Mouse (Mus musculus): ENCODE results near the gene Coq5. TPM values are rescaled to one million over a fixed set of nuclear protein-coding genes. Genes with fewer than 3 reads are reported as not detected.
"Not testable (repeated sequence)": the region's sequence is repeated elsewhere in the genome, so short reads cannot be mapped to it uniquely, and the experiment has no call there.

The Coq5 gene
- polyA plus RNA-seq, 1 experiment from 2014 or later, result 56.1 TPM

GRCm38 (mm10) chr5:115296347-115296746 lies 16.9 kb downstream of the Coq5 start:
- H3K9ac ChIP-seq (ENCODE audit: low read depth, low read length), result no peak overlapping the region
- no peaks in the 10 kb centered on the region for H3K27me3 ChIP-seq (ENCODE audit: control insufficient read depth, insufficient read depth, low read depth, low read length)
- 90% methylated on average over 10 of the region's 10 CpGs for WGBS
- no peaks in the 10 kb centered on the region for H3K9me3 ChIP-seq (replicated peaks; ENCODE audit: control insufficient read depth, low read length, poor library complexity, severe bottlenecking)
- 0 out of 2 replicates have a peak overlapping the region, but pooled peaks have one; percentile 11 for H3K27ac ChIP-seq (ENCODE audit: low read length)
- peaks cover 29% of the 10 kb centered on the region for H3K36me3 ChIP-seq (ENCODE audit: control insufficient read depth, insufficient read depth, low read length)
- H3K4me3 ChIP-seq (ENCODE audit: low read depth, low read length), result no peak overlapping the region
- no peak overlapping the region for H3K4me2 ChIP-seq (ENCODE audit: low read length)
- peaks cover 13% of the 10 kb centered on the region for H3K4me1 ChIP-seq (ENCODE audit: control insufficient read depth, insufficient read depth, low read length)
- ATAC-seq, result no peak

DNA sequence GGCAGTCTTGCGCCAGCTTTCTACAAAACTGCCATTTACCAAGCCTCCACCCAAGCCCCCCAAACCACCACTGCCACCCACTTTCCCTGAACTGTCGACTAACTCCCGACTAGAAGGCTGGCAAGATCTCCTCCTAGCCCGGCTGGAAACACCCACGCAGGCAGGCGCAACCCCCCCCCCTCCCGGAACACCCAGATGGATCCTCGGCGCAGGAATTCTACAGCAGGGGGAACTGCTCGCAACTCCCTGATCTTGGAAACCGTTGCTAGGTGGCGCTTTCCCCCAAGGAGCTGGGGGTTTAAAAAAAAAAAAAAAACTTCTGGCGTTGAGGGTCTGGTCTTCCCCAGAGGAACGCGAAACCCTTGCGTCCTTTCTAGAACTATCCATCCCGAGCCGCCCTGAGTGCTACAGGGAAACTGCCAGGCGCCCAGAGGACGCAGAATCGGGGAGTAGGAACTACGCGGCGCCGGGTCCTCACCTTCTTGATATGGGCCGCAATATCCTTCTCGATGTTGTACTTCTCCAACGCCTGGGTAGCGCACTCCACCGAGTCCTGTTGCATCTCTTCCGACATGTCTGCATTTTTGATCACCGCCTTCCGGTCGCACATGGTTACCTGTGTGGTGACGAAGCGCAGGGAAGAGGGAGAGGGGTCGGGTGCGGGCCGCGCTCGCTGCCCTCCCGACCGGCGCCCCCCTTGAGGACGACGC lies 20.7 kb downstream of the Coq5 start:
- peaks cover 19% of the 10 kb centered on the region for H3K36me3 ChIP-seq (ENCODE audit: control insufficient read depth, insufficient read depth, low read length)
- H3K27ac ChIP-seq (ENCODE audit: low read length), result peak overlapping the region; percentile 89
- peaks cover 20% of the 10 kb centered on the region for H3K4me1 ChIP-seq (ENCODE audit: control insufficient read depth, insufficient read depth, low read length)
- peak overlapping the region; percentile 69 for H3K9ac ChIP-seq (ENCODE audit: low read depth, low read length)
- peak overlapping the region; percentile 72 for H3K4me3 ChIP-seq (ENCODE audit: low read depth, low read length)
- peak; percentile 69 for ATAC-seq
- H3K4me2 ChIP-seq (ENCODE audit: low read length), result peak overlapping the region; percentile 66
- no peaks in the 10 kb centered on the region for H3K27me3 ChIP-seq (ENCODE audit: control insufficient read depth, insufficient read depth, low read depth, low read length)
- WGBS, result under 1% methylated on average over 42 of the region's 46 CpGs
- no peaks in the 10 kb centered on the region for H3K9me3 ChIP-seq (replicated peaks; ENCODE audit: control insufficient read depth, low read length, poor library complexity, severe bottlenecking)

DNA sequence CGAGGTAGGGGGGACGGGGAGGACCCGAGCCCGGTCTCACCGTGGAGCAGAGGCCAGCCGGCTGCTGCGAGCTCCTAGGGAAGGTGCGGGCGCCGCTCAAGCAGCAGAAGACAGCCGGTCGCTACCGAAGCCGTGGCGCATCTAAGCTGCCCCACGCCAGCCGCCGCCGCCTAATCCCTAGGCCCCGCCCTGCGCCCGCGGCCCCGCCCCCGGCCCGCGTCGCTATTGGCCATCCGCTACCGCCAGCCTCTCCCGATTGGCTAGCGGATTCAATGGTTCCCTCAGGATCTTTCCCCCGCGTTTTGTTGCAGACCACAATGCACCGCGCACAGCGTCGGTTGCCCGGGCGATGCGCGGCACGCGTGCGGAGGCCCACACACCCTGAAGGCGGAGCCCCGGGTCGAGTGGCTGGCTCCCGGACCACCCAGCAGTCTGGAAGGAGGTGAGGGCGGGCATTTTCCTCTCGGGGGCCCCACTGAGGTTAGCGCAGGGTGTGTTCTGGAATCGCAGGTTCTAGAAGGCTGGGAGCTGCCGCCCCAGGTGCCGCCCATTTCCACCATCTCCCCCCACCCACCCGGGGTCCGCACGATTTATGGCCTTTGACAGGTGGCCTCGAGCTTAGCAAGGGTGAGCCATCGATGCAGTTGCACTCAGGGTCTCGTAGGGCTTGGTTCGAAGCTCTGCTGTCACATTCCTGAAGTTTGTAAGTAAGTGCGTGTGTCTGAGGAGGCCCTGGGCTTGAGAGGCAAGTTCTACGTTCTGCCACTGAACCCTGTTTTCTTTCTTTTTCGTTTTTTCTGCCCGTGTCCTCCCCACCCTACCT lies 21.5 kb downstream of the Coq5 start, which contains the start of gene Dynll1:
TSS of gene Dynll1 (minus strand) at position 208 of the 823 bp plus-strand sequence.
- under 1% methylated on average over 60 of the region's 66 CpGs for WGBS

DNA sequence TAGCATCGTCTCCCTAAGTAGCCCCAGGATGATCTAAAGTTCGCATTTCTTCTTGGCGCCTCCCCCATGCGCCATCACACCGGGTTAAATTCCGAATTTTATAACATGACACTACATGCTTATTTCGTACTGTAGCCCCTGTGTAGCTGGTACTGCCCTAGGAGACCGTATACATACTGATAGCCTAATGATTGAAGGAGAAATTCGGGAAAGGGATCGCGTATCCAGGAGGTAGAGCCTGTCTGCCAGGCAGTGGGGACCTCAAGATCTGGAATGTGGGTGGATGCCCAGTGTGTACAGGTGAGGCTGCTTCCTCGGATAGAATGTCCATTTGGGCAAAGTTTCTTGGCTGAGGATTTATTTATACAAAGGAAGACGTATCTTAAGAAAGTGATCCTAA lies 22.1 kb downstream of the Coq5 start:
- H3K9me3 ChIP-seq (replicated peaks; ENCODE audit: control insufficient read depth, low read length, poor library complexity, severe bottlenecking), result no peaks in the 10 kb centered on the region
- WGBS, result 31% methylated on average over 13 of the region's 13 CpGs
- H3K4me2 ChIP-seq (ENCODE audit: low read length), result peak overlapping the region; percentile 82
- H3K4me3 ChIP-seq (ENCODE audit: low read depth, low read length), result peak overlapping the region; percentile 72
- ATAC-seq, result 0 out of 2 replicates have a peak, but pooled peaks have one; percentile 0
- no peaks in the 10 kb centered on the region for H3K27me3 ChIP-seq (ENCODE audit: control insufficient read depth, insufficient read depth, low read depth, low read length)
- H3K27ac ChIP-seq (ENCODE audit: low read length), result peak overlapping the region; percentile 89; the same call in 1 of the 2 replicates
- H3K4me1 ChIP-seq (ENCODE audit: control insufficient read depth, insufficient read depth, low read length), result peaks cover 18% of the 10 kb centered on the region
- peaks cover 9% of the 10 kb centered on the region for H3K36me3 ChIP-seq (ENCODE audit: control insufficient read depth, insufficient read depth, low read length)
- H3K9ac ChIP-seq (ENCODE audit: low read depth, low read length), result peak overlapping the region; percentile 73

More for the DNA sequence above, 21.5 kb downstream of the Coq5 start, which contains the start of gene Dynll1:
- Histone ChIP-seq H3K27ac (ENCODE audit: low read length) (peak within 1 kb of the TSS; percentile 89), H3K4me3 (ENCODE audit: low read depth, low read length) (peak within 1 kb of the TSS; percentile 72), H3K9me3 (replicated peaks; ENCODE audit: control insufficient read depth, low read length, poor library complexity, severe bottlenecking) (no peaks in the 10 kb centered on the region), H3K4me1 (ENCODE audit: control insufficient read depth, insufficient read depth, low read length) (peaks cover 20% of the 10 kb centered on the region), H3K9ac (ENCODE audit: low read depth, low read length) (peak within 1 kb of the TSS; percentile 73), H3K27me3 (ENCODE audit: control insufficient read depth, insufficient read depth, low read depth, low read length) (no peaks in the 10 kb centered on the region), H3K4me2 (ENCODE audit: low read length) (peak within 1 kb of the TSS; percentile 82), H3K36me3 (ENCODE audit: control insufficient read depth, insufficient read depth, low read length) (peaks cover 15% of the 10 kb centered on the region)
- ATAC-seq, result peak; percentile 98

DNA sequence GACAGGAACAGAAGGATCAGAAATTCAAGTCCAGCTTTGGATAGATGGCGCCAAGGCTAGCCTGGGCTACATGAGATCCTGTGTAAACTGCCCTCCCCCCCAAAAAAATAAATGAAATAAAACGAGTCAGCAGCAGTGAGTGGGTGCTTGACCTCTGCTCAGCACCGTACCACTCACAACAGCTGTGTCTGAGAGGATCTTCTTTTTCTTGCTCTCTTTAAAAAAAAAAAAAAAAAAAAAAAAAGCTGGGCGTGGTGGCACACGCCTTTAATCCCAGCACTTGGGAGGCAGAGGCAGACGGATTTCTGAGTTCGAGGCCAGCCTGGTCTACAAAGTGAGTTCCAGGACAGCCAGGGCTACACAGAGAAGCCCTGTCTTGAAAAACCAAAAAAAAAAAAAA lies 22.7 kb downstream of the Coq5 start:
- H3K4me1 ChIP-seq (ENCODE audit: control insufficient read depth, insufficient read depth, low read length), result peaks cover 18% of the 10 kb centered on the region
- H3K36me3 ChIP-seq (ENCODE audit: control insufficient read depth, insufficient read depth, low read length); H3K9me3 ChIP-seq (replicated peaks; ENCODE audit: control insufficient read depth, low read length, poor library complexity, severe bottlenecking); H3K9ac ChIP-seq (ENCODE audit: low read depth, low read length); H3K4me3 ChIP-seq (ENCODE audit: low read depth, low read length); H3K27ac ChIP-seq (ENCODE audit: low read length); ATAC-seq; H3K27me3 ChIP-seq (ENCODE audit: control insufficient read depth, insufficient read depth, low read depth, low read length): not testable (repeated sequence)
- WGBS, result 85% methylated on average over 4 of the region's 7 CpGs
- peak overlapping the region; percentile 82; the same call in 1 of the 2 replicates for H3K4me2 ChIP-seq (ENCODE audit: low read length)

DNA sequence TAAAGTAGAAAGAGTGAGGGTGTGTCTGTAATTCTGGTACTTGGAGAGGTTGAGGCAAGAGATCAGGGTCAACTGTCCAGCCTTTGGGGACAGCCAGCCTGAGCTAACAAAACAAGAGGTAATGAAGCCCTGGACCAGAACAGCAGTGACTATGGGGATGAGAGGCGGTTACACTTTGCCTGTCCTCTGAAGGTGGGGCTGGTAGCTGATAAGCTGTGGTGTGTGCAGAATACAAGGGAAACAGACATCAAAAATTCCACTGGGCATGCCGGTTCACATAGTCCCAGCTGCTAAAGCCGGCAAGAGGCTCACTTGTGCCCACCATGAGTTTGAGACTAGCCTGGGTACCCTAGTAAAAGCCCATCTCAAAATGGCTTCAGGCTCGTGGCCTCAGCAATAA lies 32.9 kb downstream of the Coq5 start:
- 85% methylated on average over 4 of the region's 4 CpGs for WGBS

GRCm38 (mm10) chr5:115312816-115313667 lies 33.6 kb downstream of the Coq5 start:
- Histone ChIP-seq H3K9me3 (replicated peaks; ENCODE audit: control insufficient read depth, low read length, poor library complexity, severe bottlenecking) (no peaks in the 10 kb centered on the region), H3K9ac (ENCODE audit: low read depth, low read length) (no peak overlapping the region), H3K27me3 (ENCODE audit: control insufficient read depth, insufficient read depth, low read depth, low read length) (no peaks in the 10 kb centered on the region), H3K36me3 (ENCODE audit: control insufficient read depth, insufficient read depth, low read length) (no peaks in the 10 kb centered on the region), H3K4me2 (ENCODE audit: low read length) (no peak overlapping the region), H3K27ac (ENCODE audit: low read length) (no peak overlapping the region), H3K4me3 (ENCODE audit: low read depth, low read length) (no peak overlapping the region), H3K4me1 (ENCODE audit: control insufficient read depth, insufficient read depth, low read length) (peaks cover 3% of the 10 kb centered on the region; the same call in 1 of the 2 replicates)
- whole genome bisulfite sequencing, result 80% methylated on average over 10 of the region's 10 CpGs
- no peak for ATAC-seq

More for the DNA sequence above, 32.9 kb downstream of the Coq5 start:
- H3K9me3 ChIP-seq (replicated peaks; ENCODE audit: control insufficient read depth, low read length, poor library complexity, severe bottlenecking), result no peaks in the 10 kb centered on the region
- H3K27me3 ChIP-seq (ENCODE audit: control insufficient read depth, insufficient read depth, low read depth, low read length), result no peaks in the 10 kb centered on the region
- H3K4me2 ChIP-seq (ENCODE audit: low read length), result no peak overlapping the region
- H3K9ac ChIP-seq (ENCODE audit: low read depth, low read length), result no peak overlapping the region
- H3K4me1 ChIP-seq (ENCODE audit: control insufficient read depth, insufficient read depth, low read length), result peaks cover 3% of the 10 kb centered on the region; the same call in 1 of the 2 replicates
- no peak overlapping the region for H3K27ac ChIP-seq (ENCODE audit: low read length)
- no peaks in the 10 kb centered on the region for H3K36me3 ChIP-seq (ENCODE audit: control insufficient read depth, insufficient read depth, low read length)
- no peak for ATAC-seq
- H3K4me3 ChIP-seq (ENCODE audit: low read depth, low read length), result no peak overlapping the region

- no peaks in the 10 kb centered on the region for H3K9me3 ChIP-seq (replicated peaks; ENCODE audit: control insufficient read depth, low read length, poor library complexity, severe bottlenecking)
- H3K4me1 ChIP-seq (ENCODE audit: control insufficient read depth, insufficient read depth, low read length), result peaks cover 3% of the 10 kb centered on the region; the same call in 1 of the 2 replicates
- H3K4me3 ChIP-seq (ENCODE audit: low read depth, low read length), result no peak overlapping the region
- no peak for ATAC-seq
- no peaks in the 10 kb centered on the region for H3K27me3 ChIP-seq (ENCODE audit: control insufficient read depth, insufficient read depth, low read depth, low read length)
- 49% methylated on average over 5 of the region's 5 CpGs for WGBS
- no peaks in the 10 kb centered on the region for H3K36me3 ChIP-seq (ENCODE audit: control insufficient read depth, insufficient read depth, low read length)
- H3K9ac ChIP-seq (ENCODE audit: low read depth, low read length), result no peak overlapping the region
- H3K4me2 ChIP-seq (ENCODE audit: low read length), result no peak overlapping the region
- H3K27ac ChIP-seq (ENCODE audit: low read length), result no peak overlapping the region
Observed at GRCm38 (mm10) chr5:115313668-115313943, 34.1 kb downstream of the Coq5 start.

Measured in midbrain, embryonic 16.5 days (tissue).